Mouse (Mus musculus) spleen, postnatal 36 days (tissue): ENCODE data around the gene Aox1.

Experiments used
- DNase-seq, 2 experiments: peaks; one replicate each; pipeline ENCODE4 v3.0.0; 2022; ENCODE audit warnings: low spot score in 2 of 2, mixed read lengths in 1 of 2

The Aox1 gene

DNA sequence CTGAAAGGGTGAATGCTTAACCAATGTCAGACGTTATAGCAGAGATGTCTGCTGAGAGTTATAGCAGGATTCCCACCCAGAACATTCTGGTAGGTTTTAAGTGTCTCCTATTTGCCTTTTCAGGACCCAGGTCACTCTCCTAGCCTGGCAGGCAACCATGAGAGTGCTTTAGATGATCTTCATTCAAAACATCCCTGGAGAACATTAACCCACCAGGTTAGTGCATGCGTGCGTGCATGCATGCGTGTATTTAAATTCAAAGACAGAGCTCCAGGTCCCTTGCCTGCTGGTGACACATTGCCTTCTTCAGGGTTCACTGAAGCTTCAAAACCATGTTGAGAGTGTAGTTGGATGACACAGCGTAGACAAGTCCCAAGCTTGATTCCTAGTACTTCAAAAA lies 35.4 kb downstream of the Aox1 start:
- no peak for DNase-seq

DNA sequence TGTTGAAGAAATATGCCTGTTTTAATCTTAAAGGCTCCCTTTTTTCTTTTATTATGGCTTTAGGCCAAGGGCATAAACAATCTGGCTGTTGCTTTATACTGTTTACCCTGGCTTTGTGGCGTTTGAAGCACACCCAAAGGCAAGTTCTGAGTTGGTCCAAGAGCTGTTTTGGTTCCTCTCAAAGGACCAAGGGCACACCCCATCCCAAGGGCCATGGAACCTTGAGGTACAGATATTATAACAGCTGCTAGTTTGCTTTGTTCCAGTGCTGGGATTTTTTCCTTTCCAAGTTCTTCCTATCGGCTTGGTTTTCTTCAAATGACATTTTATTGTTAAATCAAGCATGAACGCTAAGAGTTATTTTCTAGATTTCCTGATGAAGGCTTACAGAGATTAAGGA lies 35.9 kb downstream of the Aox1 start:
- no peak for DNase-seq

GRCm38 (mm10) chr1:58069181-58069580 lies 39.5 kb downstream of the Aox1 start:
- DNase-seq: no peak

DNA sequence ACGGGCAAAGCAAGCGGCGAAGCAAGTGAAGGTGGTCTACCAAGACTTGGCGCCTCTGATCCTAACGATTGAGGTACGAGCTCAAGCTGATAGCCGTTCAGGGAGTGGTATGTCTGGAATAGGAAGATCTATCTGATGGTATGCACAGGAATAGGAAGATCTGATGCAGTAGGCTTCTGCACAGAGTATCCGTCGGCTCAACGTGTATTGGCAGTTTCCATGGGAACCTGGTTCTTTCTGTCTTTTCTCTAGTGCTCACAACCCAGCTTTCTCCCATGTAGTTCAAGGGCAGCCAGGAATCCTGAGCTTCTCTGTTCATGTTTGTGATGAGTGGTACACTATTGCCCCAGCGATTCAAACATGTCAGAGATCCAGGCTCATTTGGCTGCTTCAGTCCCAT lies 40.4 kb downstream of the Aox1 start:
- no peak for DNase-seq

DNA sequence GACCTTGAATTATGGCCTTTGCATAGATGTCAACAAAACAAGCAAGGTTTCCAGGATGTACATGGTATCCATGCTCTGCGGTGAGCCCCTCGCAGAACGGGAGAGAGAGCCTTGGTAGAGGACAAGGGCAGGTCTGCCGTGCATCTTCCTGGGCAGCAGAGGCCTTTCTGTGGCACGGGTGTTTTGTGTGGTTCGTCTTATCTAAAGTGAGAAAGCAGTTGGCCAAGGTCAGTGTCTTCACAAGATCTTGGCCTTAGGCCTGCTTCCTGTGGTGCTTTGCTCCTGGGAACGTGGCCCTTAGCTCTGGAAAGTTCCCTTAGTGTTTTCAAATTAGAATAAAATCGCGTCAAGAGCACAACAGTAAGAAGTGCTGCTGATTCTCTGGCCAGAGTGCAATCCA lies 41.3 kb downstream of the Aox1 start:
- no peak for DNase-seq

DNA sequence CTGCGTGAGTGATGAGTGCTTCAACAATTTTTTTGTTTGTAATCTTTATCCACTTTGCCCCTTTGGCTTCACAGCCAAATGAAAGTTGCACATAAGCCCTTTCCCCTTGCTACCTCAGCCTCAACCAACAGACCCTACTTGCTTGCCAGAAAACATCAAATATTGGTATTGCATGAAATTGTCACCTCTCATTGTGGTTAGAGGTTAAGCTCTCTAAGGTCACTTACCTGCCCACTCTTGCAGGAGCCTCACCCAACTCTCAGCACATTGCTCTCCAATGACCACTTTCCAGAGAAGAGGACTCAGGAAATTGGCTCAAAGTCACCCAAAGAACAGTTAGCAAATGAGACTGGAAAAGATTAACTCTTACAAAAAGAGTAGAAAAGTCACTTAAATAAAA lies 41.8 kb downstream of the Aox1 start:
- DNase-seq: no peak

- no peak for DNase-seq
Observed at GRCm38 (mm10) chr1:58072416-58072815, 42.7 kb downstream of the Aox1 start.

GRCm38 (mm10) chr1:58072991-58073730 lies 43.4 kb downstream of the Aox1 start:
- no peak for DNase-seq

GRCm38 (mm10) chr1:58074266-58074665 lies 44.5 kb downstream of the Aox1 start:
- no peak for DNase-seq

DNA sequence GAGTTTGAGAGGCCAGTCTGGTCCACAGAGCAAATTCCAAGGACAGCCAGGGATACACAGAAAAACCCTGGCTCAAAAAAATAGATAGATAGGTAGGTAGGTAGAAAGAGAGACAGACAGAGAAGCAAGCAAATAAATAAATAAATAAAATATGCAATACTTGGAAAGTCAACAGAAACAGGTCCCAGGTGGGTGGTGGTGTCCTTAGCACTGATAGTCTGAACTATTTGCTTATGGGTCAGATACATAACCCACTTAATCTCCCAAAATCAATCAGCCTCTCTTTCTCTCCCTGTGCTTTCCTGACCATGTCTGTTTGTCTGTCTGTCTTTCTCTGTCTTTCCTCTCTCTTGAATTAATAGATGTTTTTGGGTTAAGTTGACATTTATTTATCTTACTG lies 48.2 kb downstream of the Aox1 start:
- DNase-seq: no peak

- no peak for DNase-seq
Observed at GRCm38 (mm10) chr1:58078390-58078789, 48.7 kb downstream of the Aox1 start.

GRCm38 (mm10) chr1:58079689-58080088 lies 50.0 kb downstream of the Aox1 start:
- no peak for DNase-seq

GRCm38 (mm10) chr1:58080446-58080845 lies 50.7 kb downstream of the Aox1 start:
- no peak for DNase-seq

DNA sequence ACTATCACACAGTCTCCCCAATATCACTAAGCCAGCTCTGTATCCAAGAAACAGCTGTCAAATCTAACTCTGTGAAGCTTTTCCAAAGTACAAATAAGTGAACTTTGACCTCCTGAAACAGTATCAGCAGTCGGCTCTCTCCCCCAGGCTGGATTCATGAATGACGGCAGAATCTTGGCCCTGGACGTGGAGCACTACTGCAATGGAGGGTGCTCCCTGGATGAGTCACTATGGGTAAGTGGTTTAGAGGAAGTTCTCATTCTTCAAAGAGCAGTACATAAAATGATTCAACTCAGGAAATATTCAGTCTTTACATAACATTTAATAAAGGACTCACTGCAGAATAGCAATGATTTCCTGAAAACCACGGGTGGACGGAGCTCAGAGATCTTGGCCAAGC lies 51.6 kb downstream of the Aox1 start:
- no peak for DNase-seq

DNA sequence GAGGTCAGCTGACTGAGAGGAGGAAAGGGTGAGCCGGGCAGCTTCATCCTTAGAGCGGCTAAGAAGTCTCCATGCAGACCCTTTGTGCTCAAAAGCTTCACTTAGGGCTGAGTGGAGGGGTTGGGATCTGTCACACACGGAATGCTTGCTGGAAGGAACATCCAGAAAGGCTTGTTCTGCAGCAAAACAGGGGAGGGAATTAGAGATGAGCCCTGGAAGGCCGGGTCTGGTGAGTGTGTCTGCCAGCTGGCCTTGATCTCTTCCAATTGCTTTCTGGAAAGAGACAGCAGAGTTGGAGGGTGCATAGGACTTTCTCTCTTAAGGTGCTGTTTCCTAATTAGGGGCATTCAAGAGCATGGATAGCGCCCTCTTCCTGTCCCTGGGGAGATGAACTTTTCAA lies 59.6 kb downstream of the Aox1 start:
- DNase-seq: no peak

GRCm38 (mm10) chr1:58090191-58090590 lies 60.5 kb downstream of the Aox1 start:
- DNase-seq: no peak

DNA sequence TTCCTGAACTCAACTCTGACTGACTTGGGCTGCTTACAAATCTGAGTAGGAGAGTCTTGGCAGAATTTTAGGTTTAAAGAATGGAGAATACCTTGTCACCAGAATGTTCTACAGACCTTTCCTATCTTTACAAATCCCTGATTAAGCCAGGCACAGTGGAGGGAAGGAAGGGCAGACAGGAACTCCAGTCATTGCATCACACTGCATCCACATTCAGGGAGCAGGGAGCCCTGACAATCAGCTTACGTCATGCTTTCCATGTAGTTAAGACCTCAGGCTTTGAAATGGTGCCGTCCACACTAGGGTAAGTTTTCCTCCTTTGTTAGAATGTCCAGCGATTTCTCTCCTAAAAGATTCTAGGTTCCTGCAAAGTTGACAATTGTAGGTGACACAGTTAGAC lies 61.5 kb downstream of the Aox1 start:
- DNase-seq: no peak

DNA sequence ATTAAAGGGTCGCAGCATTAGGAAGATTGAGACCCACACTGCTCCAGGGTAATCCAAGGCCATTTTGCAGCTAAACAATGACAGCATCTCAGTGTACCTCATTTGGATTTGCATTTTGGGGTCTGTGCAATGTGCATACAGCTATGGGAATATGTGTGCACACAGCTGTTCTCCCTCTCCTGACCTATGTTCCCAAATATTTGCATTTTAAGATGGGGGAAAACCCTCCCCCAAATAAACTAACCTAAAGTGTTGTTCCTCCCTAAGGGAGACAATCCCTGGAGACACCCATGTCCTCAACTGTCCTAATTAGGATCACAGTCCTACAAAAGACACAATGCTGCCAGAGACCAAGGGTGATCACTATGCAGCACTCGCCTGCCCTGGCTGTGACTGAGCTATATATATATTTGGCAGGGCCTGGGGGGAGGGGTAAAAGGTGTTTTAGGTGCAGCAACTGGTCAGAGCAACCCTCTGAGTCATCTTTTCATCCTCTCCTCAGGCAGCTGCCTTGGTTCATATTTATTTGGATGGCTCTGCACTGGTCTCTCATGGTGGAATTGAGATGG lies 62.3 kb downstream of the Aox1 start:
- DNase-seq: no peak

DNA sequence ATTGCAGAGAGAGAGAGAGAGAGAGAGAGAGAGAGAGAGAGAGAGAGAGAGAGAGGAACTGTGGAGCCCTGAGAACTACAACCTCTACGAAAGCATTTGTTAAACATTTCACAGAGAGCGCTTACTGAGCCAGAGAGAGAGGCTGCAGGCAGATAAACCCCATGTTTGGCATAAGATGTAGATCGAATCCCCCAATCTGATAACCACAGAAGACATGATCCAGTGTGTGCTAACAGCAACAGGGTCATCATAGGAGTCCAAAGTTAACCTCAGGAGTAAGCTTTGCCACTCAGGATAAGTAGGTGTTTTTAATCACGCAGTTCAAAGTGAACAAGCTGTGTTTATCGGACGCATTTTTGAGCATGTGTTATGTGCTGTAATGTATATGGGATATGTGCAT lies 67.6 kb downstream of the Aox1 start:
- no peak for DNase-seq

GRCm38 (mm10) chr1:58099119-58099518 lies 69.4 kb downstream of the Aox1 start:
- no peak for DNase-seq

- no peak for DNase-seq
Observed at GRCm38 (mm10) chr1:58101531-58102146, 71.9 kb downstream of the Aox1 start.

GRCm38 (mm10) chr1:58102494-58102893 lies 72.8 kb downstream of the Aox1 start:
- DNase-seq: no peak

DNA sequence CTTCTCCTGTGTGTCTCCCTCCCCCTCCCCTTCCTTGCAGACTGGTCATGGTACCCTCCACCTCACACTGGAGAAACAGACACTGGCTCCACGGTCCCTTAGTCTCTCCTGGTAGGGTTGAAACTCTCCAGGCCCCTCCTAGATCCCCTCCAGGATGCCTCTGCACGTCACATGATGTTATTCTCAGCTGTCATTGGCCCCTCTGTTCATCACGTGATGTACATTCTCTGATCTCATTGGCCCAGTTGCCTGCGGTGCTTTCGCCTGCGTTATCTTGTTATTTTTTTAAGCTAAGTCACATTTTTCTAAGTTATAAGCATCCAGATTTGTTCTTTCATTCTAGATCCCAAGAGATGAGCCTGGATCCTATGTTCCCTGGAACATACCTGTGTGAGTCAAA lies 76.0 kb downstream of the Aox1 start:
- no peak for DNase-seq
